Mouse (Mus musculus): ENCODE measurements around the gene Mars2. TPM values are rescaled to one million over a fixed set of nuclear protein-coding genes. Genes with fewer than 3 reads are reported as not detected.
A peak's percentile ranks its signal among the peaks of the same experiment; 100 is the strongest.

Mars2 gene
- polyA plus RNA-seq (2016; fragmentation: Nextera tagmentation; extraction: Ambion mirVana) = 2.7 and 3.2 TPM in 2 replicates

GRCm38 (mm10) chr1:55236890-55237642, at the start of gene Mars2:
Mars2 (plus strand) TSS chr1:55237177.
- WGBS = under 1% methylated on average over 82 of the region's 82 CpGs
- no peaks in the 10 kb centered on the region for H3K9me3 ChIP-seq
- H3K36me3 ChIP-seq = peaks cover under 1% of the 10 kb centered on the region; the same call in 1 of the 2 replicates
- H3K27me3 ChIP-seq (ENCODE audit: insufficient read depth, poor library complexity, severe bottlenecking) = no peaks in the 10 kb centered on the region
- H3K4me1 ChIP-seq (replicated peaks) = peaks cover 36% of the 10 kb centered on the region
- H3K27ac ChIP-seq = peak within 1 kb of the TSS; percentile 86
- DNase-seq (ENCODE audit: low spot score) = peak; percentile 96
- H3K4me3 ChIP-seq = peak within 1 kb of the TSS; percentile 73

- Histone ChIP-seq H3K4me1 (replicated peaks) (peaks cover 45% of the 10 kb centered on the region), H3K27ac (peak overlapping the region; percentile 76), H3K27me3 (ENCODE audit: insufficient read depth, poor library complexity, severe bottlenecking) (peaks cover 19% of the 10 kb centered on the region), H3K4me3 (peak overlapping the region; percentile 43), H3K36me3 (no peaks in the 10 kb centered on the region), H3K9me3 (no peaks in the 10 kb centered on the region)
- DNase-seq (ENCODE audit: low spot score) = peak; percentile 32
- 25% methylated on average over 8 of the region's 8 CpGs for WGBS
Measured at GRCm38 (mm10) chr1:55192015-55192414, 45.0 kb upstream of the Mars2 start.

- Histone ChIP-seq H3K4me3 (no peak overlapping the region), H3K27ac (0 out of 2 replicates have a peak overlapping the region, but pooled peaks have one; percentile 16)
Measured at GRCm38 (mm10) chr1:55192824-55193223, 44.2 kb upstream of the Mars2 start.

GRCm38 (mm10) chr1:55193316-55193715, 43.7 kb upstream of the Mars2 start:
- H3K27me3 ChIP-seq (ENCODE audit: insufficient read depth, poor library complexity, severe bottlenecking) = peaks cover 20% of the 10 kb centered on the region
- no peaks in the 10 kb centered on the region for H3K9me3 ChIP-seq
- DNase-seq (ENCODE audit: low spot score) = peak; percentile 57
- H3K4me1 ChIP-seq (replicated peaks) = peaks cover 39% of the 10 kb centered on the region
- H3K27ac ChIP-seq = peak overlapping the region; percentile 29; the same call in 1 of the 2 replicates
- no peaks in the 10 kb centered on the region for H3K36me3 ChIP-seq
- 53% methylated on average over 2 of the region's 2 CpGs for WGBS
- H3K4me3 ChIP-seq = no peak overlapping the region

More at GRCm38 (mm10) chr1:55192824-55193223, 44.2 kb upstream of the Mars2 start:
- Histone ChIP-seq H3K27me3 (ENCODE audit: insufficient read depth, poor library complexity, severe bottlenecking) (peaks cover 20% of the 10 kb centered on the region), H3K36me3 (no peaks in the 10 kb centered on the region), H3K9me3 (no peaks in the 10 kb centered on the region), H3K4me1 (replicated peaks) (peaks cover 39% of the 10 kb centered on the region)
- peak; percentile 46 for DNase-seq (ENCODE audit: low spot score)
- 51% methylated on average over 3 of the region's 3 CpGs for WGBS

GRCm38 (mm10) chr1:55194064-55194915, 42.7 kb upstream of the Mars2 start:
- Histone ChIP-seq H3K4me1 (replicated peaks) (peaks cover 46% of the 10 kb centered on the region), H3K27ac (peak overlapping the region; percentile 29), H3K9me3 (no peaks in the 10 kb centered on the region), H3K36me3 (no peaks in the 10 kb centered on the region), H3K27me3 (ENCODE audit: insufficient read depth, poor library complexity, severe bottlenecking) (peaks cover 20% of the 10 kb centered on the region), H3K4me3 (peak overlapping the region; percentile 22)
- 31% methylated on average over 19 of the region's 19 CpGs for WGBS
- DNase-seq (ENCODE audit: low spot score) = no peak

GRCm38 (mm10) chr1:55195021-55195420, 42.0 kb upstream of the Mars2 start:
- 63% methylated on average over 4 of the region's 4 CpGs for WGBS
- Histone ChIP-seq H3K36me3 (no peaks in the 10 kb centered on the region), H3K27ac (no peak overlapping the region), H3K4me1 (replicated peaks) (peaks cover 46% of the 10 kb centered on the region), H3K9me3 (no peaks in the 10 kb centered on the region), H3K4me3 (no peak overlapping the region), H3K27me3 (ENCODE audit: insufficient read depth, poor library complexity, severe bottlenecking) (peaks cover 21% of the 10 kb centered on the region)
- no peak for DNase-seq (ENCODE audit: low spot score)

GRCm38 (mm10) chr1:55196327-55197003, 40.5 kb upstream of the Mars2 start:
- Histone ChIP-seq H3K27ac (no peak overlapping the region), H3K4me3 (no peak overlapping the region), H3K4me1 (replicated peaks) (peaks cover 46% of the 10 kb centered on the region), H3K27me3 (ENCODE audit: insufficient read depth, poor library complexity, severe bottlenecking) (peaks cover 26% of the 10 kb centered on the region), H3K36me3 (no peaks in the 10 kb centered on the region), H3K9me3 (no peaks in the 10 kb centered on the region)
- DNase-seq (ENCODE audit: low spot score) = no peak
- WGBS = 48% methylated on average over 6 of the region's 6 CpGs

- peaks cover 29% of the 10 kb centered on the region for H3K4me1 ChIP-seq (replicated peaks)
- H3K27ac ChIP-seq = no peak overlapping the region
- H3K9me3 ChIP-seq = no peaks in the 10 kb centered on the region
- no peak for DNase-seq (ENCODE audit: low spot score)
- no peak overlapping the region for H3K4me3 ChIP-seq
- peaks cover 26% of the 10 kb centered on the region for H3K27me3 ChIP-seq (ENCODE audit: insufficient read depth, poor library complexity, severe bottlenecking)
- 13% methylated on average over 3 of the region's 3 CpGs for WGBS
- H3K36me3 ChIP-seq = no peaks in the 10 kb centered on the region
Measured at GRCm38 (mm10) chr1:55198719-55199118, 38.3 kb upstream of the Mars2 start.

- 76% methylated on average over 18 of the region's 18 CpGs for WGBS
- peaks cover 6% of the 10 kb centered on the region; the same call in 1 of the 2 replicates for H3K27me3 ChIP-seq (ENCODE audit: insufficient read depth, poor library complexity, severe bottlenecking)
- H3K4me3 ChIP-seq = no peak overlapping the region
- peaks cover 20% of the 10 kb centered on the region for H3K4me1 ChIP-seq (replicated peaks)
- H3K9me3 ChIP-seq = no peaks in the 10 kb centered on the region
- H3K36me3 ChIP-seq = no peaks in the 10 kb centered on the region
- no peak overlapping the region; the same call in 1 of the 2 replicates for H3K27ac ChIP-seq
- DNase-seq (ENCODE audit: low spot score) = no peak
Measured at GRCm38 (mm10) chr1:55201850-55202752, 34.9 kb upstream of the Mars2 start.

- no peak overlapping the region for H3K4me3 ChIP-seq
- peaks cover 21% of the 10 kb centered on the region for H3K4me1 ChIP-seq (replicated peaks)
- peak overlapping the region; percentile 65 for H3K27ac ChIP-seq
- no peaks in the 10 kb centered on the region for H3K36me3 ChIP-seq
- DNase-seq (ENCODE audit: low spot score) = peak; percentile 46
- peaks cover 4% of the 10 kb centered on the region; the same call in 1 of the 2 replicates for H3K27me3 ChIP-seq (ENCODE audit: insufficient read depth, poor library complexity, severe bottlenecking)
- 33% methylated on average over 5 of the region's 5 CpGs for WGBS
- H3K9me3 ChIP-seq = no peaks in the 10 kb centered on the region
Measured at GRCm38 (mm10) chr1:55205808-55206327, 31.1 kb upstream of the Mars2 start.

GRCm38 (mm10) chr1:55207561-55207960, 29.4 kb upstream of the Mars2 start:
- Histone ChIP-seq H3K27ac (no peak overlapping the region), H3K27me3 (ENCODE audit: insufficient read depth, poor library complexity, severe bottlenecking) (peaks cover 4% of the 10 kb centered on the region; the same call in 1 of the 2 replicates), H3K4me3 (no peak overlapping the region), H3K9me3 (no peaks in the 10 kb centered on the region), H3K36me3 (no peaks in the 10 kb centered on the region), H3K4me1 (replicated peaks) (peaks cover 26% of the 10 kb centered on the region)
- 92% methylated on average over 6 of the region's 6 CpGs for whole genome bisulfite sequencing
- no peak for DNase-seq (ENCODE audit: low spot score)
